Mouse (Mus musculus): ENCODE measurements around the gene Cd22.

DNA sequence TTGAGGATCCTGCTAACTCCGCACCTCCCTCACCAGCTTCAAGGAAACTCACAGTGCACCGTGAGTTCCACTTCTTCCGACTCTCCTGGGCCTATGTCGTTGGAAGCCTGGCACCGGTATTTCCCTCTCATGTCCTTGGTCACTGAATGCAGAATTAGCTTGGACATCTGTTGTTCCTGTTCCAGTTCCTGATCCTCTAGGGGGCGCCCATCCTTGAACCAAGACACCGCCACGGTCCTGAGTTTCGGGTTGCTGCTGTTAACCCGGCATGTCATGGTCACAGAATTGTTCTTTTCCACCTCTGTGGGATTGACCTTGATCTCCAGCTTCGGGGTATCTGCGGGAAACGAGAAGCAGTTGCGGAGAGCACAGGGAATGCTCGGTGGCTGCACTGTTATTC lies 7.1 kb downstream of the Cd22 start:
- TF ChIP-seq CTCF (IDR thresholded peaks at IDR 0.05; ENCODE audit: low read depth, low read length) = peak; percentile 83
- no peak for TF ChIP-seq POLR2A (IDR thresholded peaks at IDR 0.05; ENCODE audit: extremely low read depth, insufficient read depth, low read length)

Data from liver, adult 2 months (tissue).